Mouse (Mus musculus) adrenal gland (tissue): ENCODE measurements at regions not wholly inside any gene's neighbourhood (a gene's known extent, or its start where the extent isn't known, plus 50 kb on each side); places are given as distances from the start of the nearest gene placed in this dataset.

Experiments used
- intact Hi-C: fragments of 180-260 bp; cut with DNase I; formaldehyde crosslinking; loops from one replicate; pipeline ENCODE4 v1.15.1; 2025

DNA sequence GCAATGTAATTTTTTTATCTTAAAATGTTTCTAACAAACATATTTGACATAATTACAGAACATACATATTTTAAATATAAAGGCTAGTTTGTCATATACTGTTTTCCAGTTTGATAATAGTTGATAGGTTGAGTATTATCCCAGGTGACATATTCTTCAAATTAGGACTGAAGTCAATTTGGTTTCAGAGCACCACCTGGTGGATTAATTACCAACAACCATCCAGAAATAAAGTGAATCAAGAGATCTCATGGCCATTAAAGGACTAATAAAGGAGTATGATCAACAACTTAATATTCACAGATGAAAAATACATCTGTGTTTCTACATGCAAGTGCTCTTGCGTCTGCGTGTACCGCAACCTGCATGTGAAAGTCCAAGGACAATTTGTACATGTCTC lies 50.3 kb upstream of the Nmu start:
- intact Hi-C loops: loop anchor here (5.0 to 10.0 kb wide), 4 partner anchors 109 to 552 kb away; partner anchors contain the start of genes Clock and Srd5a3

GRCm38 (mm10) chr5:76416256-76416655 lies 52.7 kb upstream of the Nmu start:
- intact Hi-C loops: loop anchor here (10.0 kb wide), 3 partner anchors 111 to 271 kb away; partner anchors contain the start of genes Clock and Srd5a3

- intact Hi-C loops: loop anchor here (10.0 kb wide), 3 partner anchors 112 to 272 kb away; partner anchors contain the start of genes Clock and Srd5a3
These were observed 53.5 kb upstream of the Nmu start for GRCm38 (mm10) chr5:76417137-76417536.

GRCm38 (mm10) chr5:76418901-76419823 lies 55.6 kb upstream of the Nmu start:
- intact Hi-C loops: loop anchor here (10.0 kb wide), 3 partner anchors 114 to 274 kb away; partner anchors contain the start of genes Clock and Srd5a3

GRCm38 (mm10) chr5:76419841-76420240 lies 56.3 kb upstream of the Nmu start:
- intact Hi-C loops: loop anchor here (10.0 kb wide), 3 partner anchors 115 to 275 kb away; partner anchors contain the start of genes Clock and Srd5a3

GRCm38 (mm10) chr5:76420606-76421005 lies 57.0 kb upstream of the Nmu start:
- intact Hi-C loops: no loop called here

DNA sequence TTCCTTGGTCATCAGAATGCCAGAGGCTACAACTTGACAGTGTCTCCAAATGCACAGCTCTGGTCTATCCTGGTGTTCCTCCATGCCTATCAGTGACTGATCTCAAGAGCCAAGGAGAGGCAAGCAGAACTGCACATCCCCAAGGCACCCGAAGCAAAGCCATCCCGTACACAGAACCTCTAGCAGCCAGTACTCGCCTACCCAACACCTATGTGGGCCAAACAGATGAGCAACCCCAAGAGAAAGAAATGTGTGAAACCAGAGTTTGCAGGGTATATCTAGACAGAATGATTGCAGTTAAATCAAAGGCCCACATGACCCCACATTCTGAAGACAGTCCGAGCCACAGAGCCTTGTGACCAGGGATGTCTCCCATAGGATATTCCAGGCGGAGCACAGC lies 60.0 kb upstream of the Nmu start:
- intact Hi-C loops: no loop called here

DNA sequence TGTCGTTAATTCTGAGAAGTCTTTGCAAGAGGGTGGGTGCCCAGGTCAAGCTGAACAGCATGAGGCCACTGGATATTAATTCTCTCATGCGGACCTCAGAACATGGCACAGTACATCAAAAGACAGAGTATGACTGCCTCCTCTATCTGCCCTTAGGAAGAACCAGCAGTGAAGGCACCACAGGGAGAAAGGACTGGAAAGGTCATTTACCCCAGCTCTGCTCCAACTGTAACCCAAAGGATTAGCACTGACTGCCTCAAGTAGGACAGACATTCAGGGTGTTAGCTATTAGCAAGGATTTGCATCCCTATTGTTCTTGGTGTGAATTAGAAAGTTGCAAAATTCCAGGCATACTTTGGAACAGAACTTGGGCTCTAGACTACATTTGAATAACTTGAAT lies 58.2 kb upstream of the Gm7271 start:
- intact Hi-C loops: no loop called here

- intact Hi-C loops: no loop called here
These were observed 56.3 kb upstream of the Gm7271 start for GRCm38 (mm10) chr5:76427581-76427980.

DNA sequence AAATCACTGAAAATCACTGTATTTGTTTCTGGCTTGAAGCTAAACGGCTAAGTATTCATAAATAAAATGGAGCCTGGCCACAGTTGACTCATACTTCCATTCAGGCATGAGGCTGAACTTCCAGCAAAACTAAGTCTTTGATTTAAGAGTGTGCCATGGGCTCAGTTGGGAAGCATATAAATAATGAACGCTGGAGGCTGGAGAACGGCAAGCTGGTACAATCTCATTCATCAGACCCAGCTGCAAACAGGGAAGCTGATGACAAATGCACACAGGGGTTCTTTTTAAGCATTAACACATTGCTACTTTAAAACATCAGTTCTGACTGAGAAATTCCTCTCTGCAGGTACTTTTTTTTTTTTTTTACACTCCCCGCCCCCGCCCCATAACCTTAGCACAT lies 54.4 kb upstream of the Gm7271 start:
- intact Hi-C loops: no loop called here

DNA sequence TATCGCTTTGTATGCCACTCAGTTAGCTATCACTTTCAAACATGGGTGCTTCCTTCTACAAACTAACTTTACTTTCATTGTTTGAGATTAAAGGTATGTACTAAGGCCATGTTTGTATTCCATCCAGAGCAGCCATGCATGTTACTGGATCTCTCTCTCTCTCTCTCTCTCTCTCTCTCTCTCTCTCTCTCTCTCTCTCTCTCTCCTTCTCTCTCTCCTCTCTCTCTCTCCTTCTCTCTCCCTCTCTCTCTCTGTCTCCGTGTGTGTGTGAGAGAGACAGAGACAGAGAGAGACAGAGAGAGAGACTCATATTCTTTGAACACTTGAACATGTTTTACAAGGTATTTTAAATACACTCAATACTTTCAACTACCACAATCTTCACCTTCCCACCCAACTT lies 50.2 kb upstream of the Gm7271 start:
- intact Hi-C loops: no loop called here
